Mouse (Mus musculus) stomach, postnatal 0 days (tissue): Measurements from ENCODE around the gene Spaca3. TPM values are rescaled to one million over a fixed set of nuclear protein-coding genes. Genes with fewer than 3 reads are reported as not detected.

Experiments used
- ATAC-seq: fragments of 200-750 bp; cut with Nextera tagmentation; 2 replicates; pipeline ENCODE4 v1.8.0; 2017; ENCODE audit not compliant: low FRiP score, low TSS enrichment
- DNase-seq: peaks from one replicate; pipeline ENCODE4 v3.0.0-alpha.2; 2016; ENCODE audit warnings: low spot score
- H3K27ac ChIP-seq: fragments of 300-500 bp; sonication (generic); replicated peaks from 2 replicates; pipeline ENCODE4 v1.5.1; 2014; ENCODE audit warnings: mild to moderate bottlenecking, control low read depth
- H3K27me3 ChIP-seq: fragments of 300-500 bp; sonication (generic); 2 replicates; pipeline ENCODE4 v1.6.1; 2014; ENCODE audit warnings: low read length; ENCODE audit not compliant: control insufficient read depth, insufficient read depth
- H3K36me3 ChIP-seq: fragments of 300-500 bp; sonication (generic); 2 replicates; pipeline ENCODE4 v1.6.1; 2014; ENCODE audit warnings: low read length, mixed read lengths; ENCODE audit not compliant: control insufficient read depth, insufficient read depth
- H3K4me1 ChIP-seq: fragments of 300-500 bp; sonication (generic); replicated peaks from 2 replicates; pipeline ENCODE4 v1.6.1; 2014; ENCODE audit warnings: antibody characterized with exemption; ENCODE audit not compliant: control insufficient read depth, insufficient read depth
- H3K4me2 ChIP-seq: fragments of 300-500 bp; sonication (generic); replicated peaks from 2 replicates; pipeline ENCODE4 v1.6.1; 2014; ENCODE audit warnings: low read depth, mild to moderate bottlenecking, control low read depth, moderate library complexity
- H3K4me3 ChIP-seq: fragments of 300-500 bp; sonication (generic); 2 replicates; pipeline ENCODE4 v1.5.1; 2014; ENCODE audit warnings: low read depth, low read length, control low read depth
- H3K9ac ChIP-seq: fragments of 300-500 bp; sonication (generic); 2 replicates; pipeline ENCODE4 v1.6.1; 2014; ENCODE audit warnings: mild to moderate bottlenecking, low read length, control low read depth, mixed read lengths
- H3K9me3 ChIP-seq: fragments of 300-500 bp; sonication (generic); 2 replicates; pipeline ENCODE4 v1.6.1; 2016; ENCODE audit warnings: low read length; ENCODE audit not compliant: control insufficient read depth
- CTCF ChIP-seq: IDR thresholded peaks from 2 replicates; pipeline ENCODE4 v1.5.1; 2016; ENCODE audit warnings: antibody characterized with exemption, low read depth, mild to moderate bottlenecking, moderate library complexity
- EP300 ChIP-seq: optimal IDR thresholded peaks from 2 replicates; pipeline ENCODE3; 2016; ENCODE audit warnings: antibody characterized with exemption
- WGBS: fragments of 180-500 bp; shearing (Covaris S2); extraction: QIAGEN DNeasy Blood & Tissue Kit; methylation state at CpG from one replicate; pipeline ENCODE4 v1.1.7; 2014; 5-methylcytosine and 5-hydroxymethylcytosine counted together
- polyA plus RNA-seq: library from polyadenylated mRNA; unstranded; fragments of >200 nt; fragmentation: Nextera tagmentation; extraction: Ambion mirVana; gene quantifications from 2 replicates; pipeline ENCODE4 v1.2.1, GENCODE M21; 2015

The Spaca3 gene
- polyA plus RNA-seq, 1 experiment from 2014 or later: 0.35 TPM

GRCm38 (mm10) chr11:80886365-80886764 is 28.2 kb downstream of the Spaca3 start:
- Histone ChIP-seq H3K4me1 (no peaks in the 10 kb centered on the region), H3K9ac (no peak overlapping the region), H3K36me3 (no peaks in the 10 kb centered on the region), H3K4me2 (no peak overlapping the region), H3K27ac (no peak overlapping the region), H3K4me3 (no peak overlapping the region), H3K9me3 (no peaks in the 10 kb centered on the region), H3K27me3 (no peaks in the 10 kb centered on the region)
- no peak for TF ChIP-seq CTCF
- no peak for TF ChIP-seq EP300
- no peak for ATAC-seq
- WGBS: 72% methylated on average over 7 of the region's 7 CpGs
- DNase-seq: no peak

DNA sequence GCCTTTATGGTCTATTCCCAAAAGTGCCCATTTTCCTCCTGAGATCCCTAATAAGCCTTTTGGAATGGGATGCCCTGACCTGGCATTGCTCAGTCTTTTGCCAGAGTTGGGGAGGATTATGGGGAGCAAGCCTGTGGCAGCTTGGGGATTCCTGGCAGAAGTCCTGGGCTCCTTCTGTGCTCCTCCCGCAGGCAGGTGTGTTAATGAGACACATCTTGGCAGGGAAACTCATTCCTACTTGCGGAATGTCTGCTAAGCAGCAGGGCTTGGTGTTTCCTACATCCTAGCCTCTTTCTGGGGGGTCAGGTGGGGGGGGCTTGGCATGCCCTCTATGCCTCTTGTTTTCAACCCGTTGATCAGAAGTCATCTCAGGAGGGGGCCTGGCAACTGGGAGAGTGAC is 28.9 kb downstream of the Spaca3 start:
- Histone ChIP-seq H3K9ac (no peak overlapping the region), H3K4me3 (no peak overlapping the region), H3K9me3 (no peaks in the 10 kb centered on the region), H3K27ac (no peak overlapping the region), H3K4me1 (no peaks in the 10 kb centered on the region), H3K27me3 (no peaks in the 10 kb centered on the region), H3K36me3 (no peaks in the 10 kb centered on the region), H3K4me2 (no peak overlapping the region)
- TF ChIP-seq EP300 (no peak), CTCF (no peak)
- 52% methylated on average over 3 of the region's 3 CpGs for WGBS
- ATAC-seq: no peak
- no peak for DNase-seq

DNA sequence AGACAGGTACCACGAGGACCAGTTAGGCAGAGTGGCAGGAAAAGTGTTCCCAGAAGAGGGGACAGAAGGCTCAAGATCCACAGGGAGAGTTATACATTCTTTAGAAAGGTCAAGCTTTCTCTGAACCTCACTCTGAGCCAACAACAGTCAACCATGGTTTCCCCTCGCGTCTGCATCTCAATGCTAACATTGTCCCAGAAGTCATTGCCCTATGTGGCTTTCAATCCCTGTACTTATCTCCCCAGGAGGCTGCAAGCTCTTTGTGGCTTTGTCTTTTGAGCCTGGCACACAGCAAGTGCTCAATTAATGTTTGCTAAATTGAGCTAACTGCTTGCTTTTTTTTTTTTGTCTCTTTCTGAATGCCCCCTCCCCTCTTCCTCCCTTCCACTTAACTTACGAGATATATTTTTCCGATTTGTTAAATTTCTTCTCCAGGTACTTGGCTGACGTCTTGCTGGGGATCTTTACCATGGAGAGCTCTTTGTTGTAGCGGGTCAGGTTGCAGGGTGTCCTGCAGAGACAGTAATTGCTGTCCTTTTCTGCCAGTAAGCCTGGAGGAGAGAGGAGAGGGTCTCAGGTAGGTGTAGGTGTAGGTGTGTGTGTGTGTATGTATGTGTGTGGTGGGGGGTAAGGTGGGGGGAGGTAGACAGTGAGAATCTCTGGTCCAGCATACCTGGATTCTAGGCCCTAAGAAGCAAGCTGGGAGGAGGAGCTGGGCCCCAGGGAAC is 31.3 kb downstream of the Spaca3 start:
- Histone ChIP-seq H3K9ac (no peak overlapping the region), H3K27me3 (no peaks in the 10 kb centered on the region), H3K9me3 (no peaks in the 10 kb centered on the region), H3K4me3 (no peak overlapping the region), H3K36me3 (no peaks in the 10 kb centered on the region), H3K4me1 (no peaks in the 10 kb centered on the region), H3K27ac (no peak overlapping the region), H3K4me2 (no peak overlapping the region)
- TF ChIP-seq EP300: no peak
- TF ChIP-seq CTCF: no peak
- 15% methylated on average over 7 of the region's 7 CpGs for WGBS
- ATAC-seq: no peak
- no peak for DNase-seq

DNA sequence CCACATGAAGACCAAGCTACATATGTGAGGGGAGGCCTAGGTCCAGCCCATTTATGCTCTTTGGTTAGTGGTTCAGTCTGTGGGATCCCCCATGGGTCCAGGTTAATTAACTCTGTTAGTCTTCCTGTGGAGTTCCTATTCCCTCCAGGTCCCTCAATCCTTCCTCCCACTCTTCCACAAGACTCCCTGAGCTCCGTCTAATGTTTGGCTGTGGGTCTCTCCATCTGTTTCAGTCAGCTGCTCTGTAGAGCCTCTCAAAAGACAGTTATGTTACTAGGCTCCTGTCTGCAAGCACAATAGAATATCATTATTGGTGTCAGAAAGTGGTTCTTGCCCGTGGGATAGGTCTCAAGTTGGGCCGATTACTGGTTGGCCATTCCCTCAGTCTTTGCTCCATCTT is 37.7 kb downstream of the Spaca3 start:
- no peak for DNase-seq
- Histone ChIP-seq H3K4me1 (no peaks in the 10 kb centered on the region), H3K9ac (no peak overlapping the region), H3K27me3 (no peaks in the 10 kb centered on the region), H3K4me3 (no peak overlapping the region), H3K4me2 (no peak overlapping the region), H3K9me3 (no peaks in the 10 kb centered on the region), H3K36me3 (no peaks in the 10 kb centered on the region), H3K27ac (no peak overlapping the region)
- TF ChIP-seq EP300 (no peak), CTCF (no peak)
- WGBS: 92% methylated on average over 3 of the region's 3 CpGs
- ATAC-seq: no peak

GRCm38 (mm10) chr11:80900555-80900954 is 42.4 kb downstream of the Spaca3 start:
- no peak for TF ChIP-seq CTCF
- TF ChIP-seq EP300: no peak

GRCm38 (mm10) chr11:80902664-80903063 is 44.5 kb downstream of the Spaca3 start:
- no peaks in the 10 kb centered on the region for H3K9me3 ChIP-seq
- DNase-seq: no peak
- no peaks in the 10 kb centered on the region for H3K36me3 ChIP-seq
- no peak overlapping the region for H3K27ac ChIP-seq
- 52% methylated on average over 7 of the region's 7 CpGs for whole genome bisulfite sequencing
- no peak overlapping the region for H3K4me3 ChIP-seq
- no peaks in the 10 kb centered on the region for H3K27me3 ChIP-seq
- H3K4me1 ChIP-seq: no peaks in the 10 kb centered on the region
- no peak overlapping the region for H3K4me2 ChIP-seq
- no peak overlapping the region for H3K9ac ChIP-seq
- TF ChIP-seq CTCF (no peak), EP300 (no peak)
- ATAC-seq: no peak

More at GRCm38 (mm10) chr11:80900555-80900954, 42.4 kb downstream of the Spaca3 start:
- no peak overlapping the region for H3K4me3 ChIP-seq
- ATAC-seq (no peak), DNase-seq (no peak)
- H3K36me3 ChIP-seq: no peaks in the 10 kb centered on the region
- H3K27ac ChIP-seq: no peak overlapping the region
- no peaks in the 10 kb centered on the region for H3K27me3 ChIP-seq
- no peak overlapping the region for H3K4me2 ChIP-seq
- no peaks in the 10 kb centered on the region for H3K9me3 ChIP-seq
- 75% methylated on average over 4 of the region's 4 CpGs for WGBS
- H3K9ac ChIP-seq: no peak overlapping the region
- H3K4me1 ChIP-seq: no peaks in the 10 kb centered on the region
